Mouse (Mus musculus) heart, adult 2 months (tissue): Measurements from ENCODE around the gene Gm17720. TPM values are rescaled to one million over a fixed set of nuclear protein-coding genes. Genes with fewer than 3 reads are reported as not detected.
"Not testable (repeated sequence)": the region's sequence is repeated elsewhere in the genome, so short reads cannot be mapped to it uniquely, and the experiment has no call there.

Source experiments
- DNase-seq, 2 experiments: peaks; one replicate each; pipeline ENCODE4 v3.0.0; 2021
- H3K27ac ChIP-seq: fragments of 200-600 bp; 2 replicates; pipeline ENCODE4 v1.8.1; 2022
- H3K27me3 ChIP-seq: fragments of 200-500 bp; 2 replicates; pipeline ENCODE4 v1.6.1; 2012; ENCODE audit warnings: mild to moderate bottlenecking, low read length, inconsistent platforms, mixed read lengths; ENCODE audit not compliant: control insufficient read depth, insufficient read depth
- H3K36me3 ChIP-seq: fragments of 200-500 bp; 2 replicates; pipeline ENCODE4 v1.6.1; 2012; ENCODE audit warnings: low read length, inconsistent platforms; ENCODE audit not compliant: control insufficient read depth, insufficient read depth
- H3K4me1 ChIP-seq: fragments of 200-500 bp; 2 replicates; pipeline ENCODE4 v1.6.1; 2011; ENCODE audit warnings: low read length; ENCODE audit not compliant: control insufficient read depth, insufficient read depth
- H3K4me3 ChIP-seq: fragments of 200-600 bp; 2 replicates; pipeline ENCODE4 v1.8.1; 2022
- H3K79me2 ChIP-seq: fragments of 200-500 bp; replicated peaks from 2 replicates; pipeline ENCODE4 v1.6.1; 2012; ENCODE audit warnings: mild to moderate bottlenecking, inconsistent platforms, low read length, moderate library complexity, mixed read lengths; ENCODE audit not compliant: control insufficient read depth, insufficient read depth
- H3K9ac ChIP-seq: fragments of 200-500 bp; 2 replicates; pipeline ENCODE4 v1.6.1; 2012; ENCODE audit warnings: low read depth, mild to moderate bottlenecking, control low read depth, inconsistent platforms, low read length, mixed read lengths
- CTCF ChIP-seq: fragments of 200-600 bp; IDR thresholded peaks from 2 replicates; pipeline ENCODE4 v1.8.1; 2022; ENCODE audit warnings: antibody characterized with exemption, mild to moderate bottlenecking, moderate library complexity
- EP300 ChIP-seq: fragments of 200-500 bp; IDR thresholded peaks from 2 replicates; pipeline ENCODE4 v1.6.1; 2011; ENCODE audit warnings: low read depth, low read length, control low read depth; ENCODE audit not compliant: insufficient read depth
- POLR2A ChIP-seq: fragments of 200-500 bp; IDR thresholded peaks from 2 replicates; pipeline ENCODE4 v1.6.1; 2011; ENCODE audit warnings: mild to moderate bottlenecking, low read depth, low read length, control low read depth; ENCODE audit not compliant: insufficient read depth
- WGBS: fragments of 180-500 bp; shearing (Covaris S2); methylation state at CpG from one replicate; pipeline ENCODE4 v1.1.7; 2018; 5-methylcytosine and 5-hydroxymethylcytosine counted together
- intact Hi-C: fragments of 180-260 bp; cut with DNase I; formaldehyde crosslinking; loops from one replicate; pipeline ENCODE4 v1.15.1; 2025
- polyA plus RNA-seq: library from polyadenylated mRNA; depleted of rRNA; stranded (reverse); fragments of >200 nt; gene quantifications from 2 replicates; pipeline ENCODE4 v1.2.3, GENCODE M21; 2012; rRNA removed
- total RNA-seq, 2 experiments: library from RNA; stranded (reverse); gene quantifications; 2 replicates each; pipeline ENCODE4 v1.2.3; 2021

The Gm17720 gene
- total and polyA plus RNA-seq, 3 experiments: not detected

GRCm38 (mm10) chr8:110039216-110039615, 63.3 kb downstream of the Gm17720 start:
- H3K27ac ChIP-seq: no peak overlapping the region
- no peaks in the 10 kb centered on the region for H3K79me2 ChIP-seq
- TF ChIP-seq EP300 (no peak), POLR2A (no peak), CTCF (no peak)
- intact Hi-C loops: no loop called here
- no peaks in the 10 kb centered on the region for H3K4me1 ChIP-seq
- no peaks in the 10 kb centered on the region for H3K27me3 ChIP-seq
- DNase-seq: no peak
- no peak overlapping the region for H3K9ac ChIP-seq
- no peak overlapping the region for H3K4me3 ChIP-seq
- 56% methylated on average over 7 of the region's 7 CpGs for WGBS
- no peaks in the 10 kb centered on the region for H3K36me3 ChIP-seq

GRCm38 (mm10) chr8:110036156-110036555, 66.4 kb downstream of the Gm17720 start:
- no peaks in the 10 kb centered on the region for H3K36me3 ChIP-seq
- H3K4me3 ChIP-seq: no peak overlapping the region
- no peak for TF ChIP-seq POLR2A
- no peak for TF ChIP-seq CTCF
- TF ChIP-seq EP300: no peak
- no peak for DNase-seq
- no peaks in the 10 kb centered on the region for H3K4me1 ChIP-seq
- no peak overlapping the region for H3K27ac ChIP-seq
- no peak overlapping the region for H3K9ac ChIP-seq
- 54% methylated on average over 2 of the region's 2 CpGs for WGBS
- no peaks in the 10 kb centered on the region for H3K79me2 ChIP-seq
- intact Hi-C loops: no loop called here
- no peaks in the 10 kb centered on the region for H3K27me3 ChIP-seq

GRCm38 (mm10) chr8:110034331-110034730, 68.2 kb downstream of the Gm17720 start:
- no peak for DNase-seq
- 32% methylated on average over 4 of the region's 4 CpGs for WGBS
- H3K27me3 ChIP-seq: no peaks in the 10 kb centered on the region
- intact Hi-C loops: no loop called here
- no peak overlapping the region for H3K27ac ChIP-seq
- H3K9ac ChIP-seq: no peak overlapping the region
- TF ChIP-seq EP300 (no peak), CTCF (no peak), POLR2A (no peak)
- no peaks in the 10 kb centered on the region for H3K36me3 ChIP-seq
- H3K79me2 ChIP-seq: no peaks in the 10 kb centered on the region
- no peak overlapping the region for H3K4me3 ChIP-seq
- H3K4me1 ChIP-seq: no peaks in the 10 kb centered on the region

- H3K27ac ChIP-seq, H3K4me1 ChIP-seq, H3K9ac ChIP-seq, H3K27me3 ChIP-seq, H3K79me2 ChIP-seq, H3K4me3 ChIP-seq, intact Hi-C loops, H3K36me3 ChIP-seq: not testable (repeated sequence)
- WGBS: 24% methylated on average over 8 of the region's 8 CpGs
- peak in 1 of 2 experiments; percentile 14 for DNase-seq
Measured at GRCm38 (mm10) chr8:110033771-110034170, 68.8 kb downstream of the Gm17720 start.

Other genes starting within 250 kb of the Gm17720 start
- gene Phlpp2, start 234.2 kb downstream of the Gm17720 start, total RNA-seq: 1 to 10 TPM; 3.2 to 4.6 TPM
- gene Phlpp2, start 234.2 kb downstream of the Gm17720 start, polyA plus RNA-seq: 2.1 and 4.2 TPM in 2 replicates
- gene Marveld3, start 140.6 kb downstream of the Gm17720 start, total RNA-seq: under 1 TPM; 0.11 to 0.31 TPM
- 0.10 and 0.12 TPM in 2 replicates for gene Marveld3, start 140.6 kb downstream of the Gm17720 start, polyA plus RNA-seq
- 1 to 10 TPM in 1 of 2 experiments, under 1 TPM in 1; 0.89 to 1.1 TPM for gene Tat, start 112.3 kb downstream of the Gm17720 start, total RNA-seq
- gene Tat, start 112.3 kb downstream of the Gm17720 start, polyA plus RNA-seq: 1.3 TPM in 2 replicates
- 1 to 10 TPM; 3.2 to 3.3 TPM for gene Chst4, start 63.0 kb downstream of the Gm17720 start, total RNA-seq
- gene Chst4, start 63.0 kb downstream of the Gm17720 start, polyA plus RNA-seq: 5.6 and 5.7 TPM in 2 replicates
- 1 to 10 TPM; 6.5 to 6.8 TPM for gene Zfp612, start 23.0 kb downstream of the Gm17720 start, total RNA-seq
- gene Zfp612, start 23.0 kb downstream of the Gm17720 start, polyA plus RNA-seq: 2.7 and 6.4 TPM in 2 replicates
- gene Gm21964, start 1.5 kb downstream of the Gm17720 start, total RNA-seq: not detected
- gene Gm21964, start 1.5 kb downstream of the Gm17720 start, polyA plus RNA-seq: not detected in 2 replicates
- gene Calb2, start 65.5 kb upstream of the Gm17720 start, total RNA-seq: not detected
- gene Calb2, start 65.5 kb upstream of the Gm17720 start, polyA plus RNA-seq: not detected in 2 replicates
- gene Cmtr2, start 112.9 kb upstream of the Gm17720 start, total RNA-seq: 1 to 10 TPM; 2.9 to 3.2 TPM
- 1.9 and 2.6 TPM in 2 replicates for gene Cmtr2, start 112.9 kb upstream of the Gm17720 start, polyA plus RNA-seq
- gene Hydin, start 164.2 kb upstream of the Gm17720 start, total RNA-seq: under 1 TPM; 0.05 to 0.10 TPM
- gene Hydin, start 164.2 kb upstream of the Gm17720 start, polyA plus RNA-seq: 0.09 and 0.21 TPM in 2 replicates